Mouse (Mus musculus) liver, adult 2 months (tissue): ENCODE data around the gene Dst. TPM values are rescaled to one million over a fixed set of nuclear protein-coding genes. Genes with fewer than 3 reads are reported as not detected.

Experiments used
- DNase-seq: peaks from one replicate; pipeline ENCODE4 v3.0.0-alpha.2; 2011; ENCODE audit warnings: low read depth, low spot score; ENCODE audit errors: extremely low read depth
- H3K27ac ChIP-seq: fragments of 200-500 bp; replicated peaks from 2 replicates; pipeline ENCODE4 v1.5.1; 2012; ENCODE audit warnings: low read depth, mild to moderate bottlenecking, control low read depth, inconsistent platforms, low read length; ENCODE audit not compliant: insufficient read depth
- H3K27me3 ChIP-seq: fragments of 200-500 bp; 2 replicates; pipeline ENCODE4 v1.6.1; 2012; ENCODE audit warnings: mild to moderate bottlenecking, moderate library complexity, low read length, inconsistent platforms; ENCODE audit not compliant: control insufficient read depth, insufficient read depth
- H3K36me3 ChIP-seq: fragments of 200-500 bp; 2 replicates; pipeline ENCODE4 v1.6.1; 2012; ENCODE audit warnings: low read length, inconsistent platforms; ENCODE audit not compliant: control insufficient read depth, insufficient read depth
- H3K4me1 ChIP-seq: fragments of 200-500 bp; 2 replicates; pipeline ENCODE4 v1.6.1; 2011; ENCODE audit warnings: low read length; ENCODE audit not compliant: control insufficient read depth, insufficient read depth
- H3K4me3 ChIP-seq: fragments of 200-500 bp; 2 replicates; pipeline ENCODE4 v1.5.1; 2011; ENCODE audit warnings: low read depth, mild to moderate bottlenecking, control low read depth, low read length, moderate library complexity; ENCODE audit not compliant: insufficient read depth
- H3K79me2 ChIP-seq: fragments of 200-500 bp; 2 replicates; pipeline ENCODE4 v1.6.1; 2012; ENCODE audit warnings: inconsistent platforms, mild to moderate bottlenecking, low read length, moderate library complexity; ENCODE audit not compliant: control insufficient read depth, insufficient read depth
- H3K9ac ChIP-seq: fragments of 200-500 bp; 2 replicates; pipeline ENCODE4 v1.6.1; 2012; ENCODE audit warnings: low read depth, mild to moderate bottlenecking, control low read depth, inconsistent platforms, low read length
- CTCF ChIP-seq: fragments of 200-500 bp; IDR thresholded peaks from 2 replicates; pipeline ENCODE4 v1.5.1; 2011; ENCODE audit warnings: low read depth, low read length, control low read depth
- POLR2A ChIP-seq: fragments of 200-500 bp; IDR thresholded peaks from 2 replicates; pipeline ENCODE4 v1.6.1; 2011; ENCODE audit warnings: low read length, control low read depth; ENCODE audit not compliant: insufficient read depth; ENCODE audit errors: extremely low read depth
- WGBS: fragments of 180-500 bp; shearing (Covaris S2); methylation state at CpG from one replicate; pipeline ENCODE4 v1.1.7; 2018; 5-methylcytosine and 5-hydroxymethylcytosine counted together
- polyA plus RNA-seq: library from polyadenylated mRNA; depleted of rRNA; stranded (reverse); fragments of >200 nt; gene quantifications from 2 replicates; pipeline ENCODE4 v1.2.3, GENCODE M21; 2012; rRNA removed
- total RNA-seq: library from RNA; depleted of rRNA; stranded (reverse); fragments of >200 nt; gene quantifications from 2 replicates; pipeline ENCODE4 v1.2.3, GENCODE M21; 2014; rRNA removed

Dst gene
- total and polyA plus RNA-seq, 2 experiments = 10.5 to 53.6 TPM

DNA sequence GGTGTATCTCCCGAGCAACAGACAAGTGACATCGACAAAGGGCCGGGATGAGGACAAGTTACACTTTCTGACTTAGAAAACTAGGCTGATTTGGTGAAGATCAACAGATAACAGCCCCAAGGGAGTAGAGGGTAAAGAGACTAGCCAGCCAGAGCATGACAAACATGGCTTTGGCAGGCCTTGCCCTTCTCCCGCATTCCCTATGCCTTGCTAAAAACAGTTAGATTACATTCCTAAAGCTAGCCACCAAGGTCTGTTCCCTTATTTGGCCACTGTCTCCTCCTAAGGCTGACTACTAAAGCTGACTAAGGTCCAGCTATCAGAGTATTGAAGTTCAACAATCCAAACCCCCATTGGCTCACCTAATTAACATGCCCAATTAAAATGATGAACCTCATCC lies 404.8 kb downstream of the Dst start:
- Histone ChIP-seq H3K9ac (no peak overlapping the region), H3K27ac (no peak overlapping the region), H3K36me3 (peaks cover 3% of the 10 kb centered on the region), H3K79me2 (no peaks in the 10 kb centered on the region), H3K27me3 (no peaks in the 10 kb centered on the region), H3K4me1 (no peaks in the 10 kb centered on the region), H3K4me3 (no peak overlapping the region)
- DNase-seq = no peak
- TF ChIP-seq CTCF = no peak
- TF ChIP-seq POLR2A = no peak
- 81% methylated on average over 4 of the region's 4 CpGs for WGBS

- WGBS = 62% methylated on average over 5 of the region's 5 CpGs
- no peaks in the 10 kb centered on the region for H3K36me3 ChIP-seq
- H3K4me1 ChIP-seq = no peaks in the 10 kb centered on the region
- H3K9ac ChIP-seq = no peak overlapping the region
- H3K27me3 ChIP-seq = no peaks in the 10 kb centered on the region
- no peak overlapping the region for H3K4me3 ChIP-seq
- TF ChIP-seq CTCF (no peak), POLR2A (no peak)
- no peaks in the 10 kb centered on the region for H3K79me2 ChIP-seq
- H3K27ac ChIP-seq = no peak overlapping the region
- DNase-seq = peak; percentile 5
Observed at GRCm38 (mm10) chr1:34315381-34315780, 407.4 kb downstream of the Dst start.

- no peak for DNase-seq
- TF ChIP-seq CTCF (no peak), POLR2A (no peak)
- Histone ChIP-seq H3K79me2 (no peaks in the 10 kb centered on the region), H3K4me3 (no peak overlapping the region), H3K36me3 (no peaks in the 10 kb centered on the region), H3K4me1 (no peaks in the 10 kb centered on the region), H3K9ac (no peak overlapping the region), H3K27ac (no peak overlapping the region), H3K27me3 (no peaks in the 10 kb centered on the region)
- 84% methylated on average over 7 of the region's 7 CpGs for WGBS
Observed at GRCm38 (mm10) chr1:34324255-34324654, 416.2 kb downstream of the Dst start.

DNA sequence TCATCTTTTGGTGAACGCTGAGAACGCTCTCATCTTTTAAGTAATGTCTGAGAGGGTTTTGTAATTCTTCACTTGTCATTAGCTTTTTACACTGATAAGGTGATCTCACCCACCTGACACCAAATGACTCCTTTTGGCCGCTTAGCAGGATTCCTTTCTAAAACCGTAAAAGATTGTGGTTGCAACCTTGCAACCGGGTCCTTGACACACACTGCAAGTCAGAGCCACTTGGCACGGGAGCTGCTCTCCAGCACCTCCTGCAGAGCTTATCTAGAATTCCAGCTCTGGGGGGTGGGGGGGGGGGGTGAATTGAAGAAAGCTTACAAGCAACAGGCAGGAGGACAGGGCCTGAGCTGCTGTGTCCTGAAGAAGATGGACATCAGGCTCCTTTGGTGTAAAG lies 420.6 kb downstream of the Dst start:
- DNase-seq = no peak
- Histone ChIP-seq H3K27me3 (no peaks in the 10 kb centered on the region), H3K4me3 (no peak overlapping the region), H3K9ac (no peak overlapping the region), H3K79me2 (no peaks in the 10 kb centered on the region), H3K4me1 (no peaks in the 10 kb centered on the region), H3K27ac (no peak overlapping the region), H3K36me3 (no peaks in the 10 kb centered on the region)
- TF ChIP-seq CTCF (no peak), POLR2A (no peak)
- 71% methylated on average over 6 of the region's 6 CpGs for WGBS

GRCm38 (mm10) chr1:34331767-34332166 lies 423.7 kb downstream of the Dst start:
- H3K79me2 ChIP-seq = no peaks in the 10 kb centered on the region
- no peaks in the 10 kb centered on the region for H3K4me1 ChIP-seq
- no peaks in the 10 kb centered on the region for H3K27me3 ChIP-seq
- no peaks in the 10 kb centered on the region for H3K36me3 ChIP-seq
- no peak overlapping the region for H3K4me3 ChIP-seq
- H3K27ac ChIP-seq = no peak overlapping the region
- no peak for DNase-seq
- no peak for TF ChIP-seq POLR2A
- no peak for TF ChIP-seq CTCF
- WGBS = 74% methylated on average over 3 of the region's 3 CpGs
- no peak overlapping the region for H3K9ac ChIP-seq

Other genes with a start within 250 kb of the Dst start
- gene Prim2, start 238.4 kb upstream of the Dst start, total RNA-seq = 5.0 and 5.1 TPM in 2 replicates
- gene Prim2, start 238.4 kb upstream of the Dst start, polyA plus RNA-seq = 1.2 and 1.5 TPM in 2 replicates
- 11.4 and 13.6 TPM in 2 replicates for gene Rab23, start 188.3 kb upstream of the Dst start, total RNA-seq
- 4.5 and 5.4 TPM in 2 replicates for gene Rab23, start 188.3 kb upstream of the Dst start, polyA plus RNA-seq
- 2.1 and 3.6 TPM in 2 replicates for gene Bag2, start 150.4 kb upstream of the Dst start, total RNA-seq
- gene Bag2, start 150.4 kb upstream of the Dst start, polyA plus RNA-seq = 4.1 and 5.9 TPM in 2 replicates
- 10.4 and 12.4 TPM in 2 replicates for gene Zfp451, start 93.6 kb upstream of the Dst start, total RNA-seq
- gene Zfp451, start 93.6 kb upstream of the Dst start, polyA plus RNA-seq = 2.2 TPM in 2 replicates
- gene Bend6, start 409 bp upstream of the Dst start, total RNA-seq = 0.18 and 0.40 TPM in 2 replicates
- gene Bend6, start 409 bp upstream of the Dst start, polyA plus RNA-seq = 0.05 TPM in 2 replicates